Mouse (Mus musculus) left cerebral cortex, adult 8-10 months (tissue): Measurements from ENCODE around the gene Cd83. TPM values are rescaled to one million over a fixed set of nuclear protein-coding genes. Genes with fewer than 3 reads are reported as not detected.

Source experiments
- total RNA-seq, 4 experiments: library from RNA; stranded (reverse); gene quantifications; 2 replicates each; pipeline ENCODE4 v1.2.4; 2022

Cd83 gene
- total RNA-seq, 4 experiments from 2014 or later, result 11.8 to 14.6 (median 13.2) TPM

Other genes starting within 250 kb of the Cd83 start
- 10 to 100 TPM; 16.3 to 19.9 (median 19.1) TPM for gene Mcur1, start 224.6 kb upstream of the Cd83 start, total RNA-seq
- 1 to 10 TPM; 6.6 to 7.9 (median 7.1) TPM for gene Rnf182, start 169.1 kb upstream of the Cd83 start, total RNA-seq